Mouse (Mus musculus) lung, adult 18-20 months (tissue): ENCODE data around the gene Gm29049.
"Not testable (repeated sequence)": the region's sequence is repeated elsewhere in the genome, so short reads cannot be mapped to it uniquely, and the experiment has no call there.

Experiments used
- DNase-seq, 2 experiments: peaks; one replicate each; pipeline ENCODE4 v3.0.0; 2022; ENCODE audit warnings: mixed read lengths in 2 of 2

Gm29049 gene

DNA sequence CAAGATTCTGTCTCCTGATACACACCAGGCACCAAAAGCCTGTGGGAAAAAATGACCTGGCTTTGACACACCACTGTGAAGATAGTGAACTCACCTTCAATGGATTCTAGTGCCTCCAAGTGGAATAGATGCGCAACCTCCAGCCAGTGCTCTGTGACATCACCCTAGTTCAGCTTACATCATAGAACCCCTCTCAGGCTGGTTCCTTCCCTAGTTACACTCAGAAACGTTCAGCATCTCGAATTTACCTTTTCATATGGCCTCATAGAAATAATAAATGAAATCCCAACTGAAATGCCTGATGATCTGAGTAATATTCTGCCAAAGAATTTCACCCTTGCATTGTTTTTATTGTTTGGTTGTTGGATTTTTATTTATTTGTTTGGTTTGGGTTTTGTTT lies at the start of gene Gm29049:
Gene Gm29049 (minus strand): TSS at position 101 of the 400 bp plus-strand sequence.
- DNase-seq, result not testable (repeated sequence)
